Mouse (Mus musculus) CH12.LX (cell line): ENCODE results near the gene AI837181. TPM values are rescaled to one million over a fixed set of nuclear protein-coding genes. Genes with fewer than 3 reads are reported as not detected.

ENCODE experiments used
- DNase-seq: peaks from one replicate; pipeline ENCODE4 v3.0.0-alpha.2; 2013; ENCODE audit errors: extremely low read depth
- H3K27ac ChIP-seq: 2 replicates; pipeline ENCODE4 v1.5.1; 2012; ENCODE audit warnings: low read depth, mild to moderate bottlenecking, control low read depth, moderate library complexity; ENCODE audit not compliant: insufficient read depth
- H3K27me3 ChIP-seq: replicated peaks from 2 replicates; pipeline ENCODE3; 2012; ENCODE audit warnings: inconsistent platforms
- H3K36me3 ChIP-seq, 2 experiments: replicated peaks in 1 of 2; 2 replicates each; pipeline versions ENCODE3 to v1.6.1; 2012; ENCODE audit warnings: inconsistent platforms in 1 of 2, low read length in 1 of 2, mild to moderate bottlenecking in 1 of 2, mixed read lengths in 1 of 2, moderate library complexity in 1 of 2; ENCODE audit not compliant: control insufficient read depth in 1 of 2, insufficient read depth in 1 of 2
- H3K4me1 ChIP-seq, 2 experiments: 2 replicates each; pipeline ENCODE4 v1.6.1; 2012; ENCODE audit warnings: inconsistent platforms in 1 of 2, moderate library complexity in 1 of 2; ENCODE audit not compliant: insufficient read depth in 2 of 2, control insufficient read depth in 1 of 2
- H3K4me2 ChIP-seq: 2 replicates; pipeline ENCODE4 v1.6.1; 2012; ENCODE audit warnings: low read depth, mild to moderate bottlenecking, control low read depth; ENCODE audit not compliant: poor library complexity, insufficient read depth, severe bottlenecking
- H3K4me3 ChIP-seq, 3 experiments: fragments of 150-350 bp in 1 of 3; sonication (generic) in 1 of 3; replicated peaks in 1 of 3; 2 replicates each; pipeline versions ENCODE3 to v1.5.1; 2011 to 2012; ENCODE audit warnings: low read depth in 2 of 3, low read length in 2 of 3, mild to moderate bottlenecking in 2 of 3, moderate library complexity in 2 of 3, control low read depth in 1 of 3, improper control_type of control experiment in 1 of 3, inconsistent platforms in 1 of 3, mixed read lengths in 1 of 3; ENCODE audit not compliant: poor library complexity in 1 of 3
- H3K79me2 ChIP-seq: replicated peaks from 2 replicates; pipeline ENCODE4 v1.6.1; 2012; ENCODE audit warnings: mild to moderate bottlenecking, moderate library complexity; ENCODE audit not compliant: control insufficient read depth, poor library complexity, insufficient read depth, severe bottlenecking; ENCODE audit errors: extremely low read depth
- H3K9ac ChIP-seq: 2 replicates; pipeline ENCODE4 v1.6.1; 2012; ENCODE audit warnings: low read depth, mild to moderate bottlenecking, control low read depth, moderate library complexity; ENCODE audit not compliant: insufficient read depth
- H3K9me3 ChIP-seq: replicated peaks from 2 replicates; pipeline ENCODE3; 2012; ENCODE audit warnings: low read length, inconsistent platforms, mixed read lengths
- CHD1 ChIP-seq: IDR thresholded peaks from 2 replicates; pipeline ENCODE4 v1.6.1; 2012; ENCODE audit warnings: low read depth, low read length, improper control_type of control experiment, inconsistent platforms
- CHD2 ChIP-seq: IDR thresholded peaks from 2 replicates; pipeline ENCODE4 v1.6.1; 2011; ENCODE audit warnings: low read length, improper control_type of control experiment
- CTCF ChIP-seq, 2 experiments: IDR thresholded peaks in 1 of 2; conservative IDR thresholded peaks in 1 of 2; 2 replicates each; pipeline ENCODE4 v1.5.1; 2011 to 2012; ENCODE audit warnings: low read depth in 2 of 2, low read length in 2 of 2, improper control_type of control experiment in 1 of 2, inconsistent platforms in 1 of 2, mild to moderate bottlenecking in 1 of 2, moderate library complexity in 1 of 2
- E2F4 ChIP-seq: IDR thresholded peaks from 2 replicates; pipeline ENCODE4 v1.6.1; 2011; ENCODE audit warnings: low read depth, low read length, improper control_type of control experiment; ENCODE audit not compliant: insufficient replicate concordance
- HCFC1 ChIP-seq: IDR thresholded peaks from 2 replicates; pipeline ENCODE4 v1.6.1; 2012; ENCODE audit warnings: low read depth, mild to moderate bottlenecking, inconsistent platforms, low read length, improper control_type of control experiment
- JUN ChIP-seq: IDR thresholded peaks from 2 replicates; pipeline ENCODE4 v1.6.1; 2011; ENCODE audit warnings: low read depth, mild to moderate bottlenecking, low read length, improper control_type of control experiment, moderate library complexity; ENCODE audit not compliant: insufficient read depth
- KAT2A ChIP-seq: IDR thresholded peaks from 2 replicates; pipeline ENCODE4 v1.6.1; 2012; ENCODE audit warnings: low read length, improper control_type of control experiment, inconsistent platforms; ENCODE audit not compliant: insufficient replicate concordance
- MAFK ChIP-seq: IDR thresholded peaks from 2 replicates; pipeline ENCODE4 v1.6.1; 2011; ENCODE audit warnings: low read length, improper control_type of control experiment; ENCODE audit not compliant: insufficient replicate concordance
- MAZ ChIP-seq: IDR thresholded peaks from 2 replicates; pipeline ENCODE4 v1.6.1; 2012; ENCODE audit warnings: low read depth, mild to moderate bottlenecking, inconsistent platforms, low read length, improper control_type of control experiment, moderate library complexity
- MXI1 ChIP-seq: IDR thresholded peaks from 2 replicates; pipeline ENCODE4 v1.6.1; 2011; ENCODE audit warnings: mild to moderate bottlenecking, low read depth, low read length, improper control_type of control experiment
- MYC ChIP-seq: IDR thresholded peaks from 2 replicates; pipeline ENCODE4 v1.6.1; 2011; ENCODE audit warnings: low read depth, mild to moderate bottlenecking, improper control_type of control experiment, low read length
- NELFE ChIP-seq: IDR thresholded peaks from 2 replicates; pipeline ENCODE4 v1.6.1; 2011; ENCODE audit warnings: low read depth, low read length, improper control_type of control experiment
- NRF1 ChIP-seq: IDR thresholded peaks from 2 replicates; pipeline ENCODE4 v1.6.1; 2014; ENCODE audit warnings: low read depth, mild to moderate bottlenecking, inconsistent platforms, low read length, improper control_type of control experiment, moderate library complexity
- RAD21 ChIP-seq: IDR thresholded peaks from 2 replicates; pipeline ENCODE4 v1.6.1; 2011; ENCODE audit warnings: low read depth, mild to moderate bottlenecking, low read length, improper control_type of control experiment, moderate library complexity
- SIN3A ChIP-seq: IDR thresholded peaks from 2 replicates; pipeline ENCODE4 v1.6.1; 2012; ENCODE audit warnings: low read length, improper control_type of control experiment, inconsistent platforms
- SMC3 ChIP-seq: IDR thresholded peaks from 2 replicates; pipeline ENCODE4 v1.6.1; 2011; ENCODE audit warnings: low read depth, low read length, improper control_type of control experiment
- TBP ChIP-seq: conservative IDR thresholded peaks from 2 replicates; pipeline ENCODE4 v1.6.1; 2011; ENCODE audit warnings: low read depth, low read length, improper control_type of control experiment
- TCF12 ChIP-seq: IDR thresholded peaks from 2 replicates; pipeline ENCODE4 v1.6.1; 2014; ENCODE audit warnings: low read depth, mild to moderate bottlenecking, inconsistent platforms, low read length, improper control_type of control experiment
- ZC3H11A ChIP-seq: IDR thresholded peaks from 2 replicates; pipeline ENCODE4 v1.6.1; 2012; ENCODE audit warnings: low read depth, mild to moderate bottlenecking, inconsistent platforms, low read length, improper control_type of control experiment
- ZNF384 ChIP-seq: IDR thresholded peaks from 2 replicates; pipeline ENCODE4 v1.6.1; 2012; ENCODE audit warnings: low read depth, low read length, improper control_type of control experiment, inconsistent platforms
- dilution Hi-C: fragments of 300-500 bp; cut with MboI; formaldehyde crosslinking; loops from 2 replicates; pipeline ENCODE4 v1.14.3; 2020; ENCODE audit warnings: low sequenced_read_pairs; ENCODE audit not compliant: extremely low pct_unique_long_range_greater_than_20kb, extremely low pct_ligation_motif_present
- in situ Hi-C: fragments of 300-500 bp; cut with MboI; formaldehyde crosslinking; loops from 3 replicates; pipeline ENCODE4 v1.14.3; 2019; ENCODE audit warnings: low sequenced_read_pairs, low pct_ligation_motif_present, low pct_unique_long_range_greater_than_20kb, mixed read lengths
- polyA plus RNA-seq: library from polyadenylated mRNA; unstranded; fragments of >175 nt; gene quantifications from 2 replicates; pipeline ENCODE4 v1.2.1, GENCODE M21; 2012; ENCODE audit warnings: low read depth; ENCODE audit not compliant: insufficient read length
- total RNA-seq, 2 experiments: library from RNA; depleted of rRNA; stranded (reverse); fragments of 300-350 nt in 1 of 2; fragments of >200 nt in 1 of 2; gene quantifications; 2 replicates each; pipeline ENCODE4 v1.2.3; 2012 to 2014

Gene AI837181
- total and polyA plus RNA-seq, 3 experiments = 9.8 to 25.1 (median 22.0) TPM

- H3K4me2 ChIP-seq = 0 out of 2 replicates have a peak overlapping the region, but pooled peaks have one; percentile 24
- DNase-seq = peak; percentile 83
- TF ChIP-seq TCF12 (no peak), SMC3 (peak; percentile 41), ZNF384 (no peak), CHD1 (0 out of 2 replicates have a peak, but pooled peaks have one; percentile 28), NRF1 (no peak), MXI1 (peak; percentile 21), HCFC1 (peak; percentile 14; the same call in 1 of the 2 replicates), E2F4 (no peak), SIN3A (no peak), MAZ (no peak), KAT2A (no peak), MAFK (no peak), MYC (0 out of 2 replicates have a peak, but pooled peaks have one; percentile 14), RAD21 (peak; percentile 37), JUN (no peak), CHD2 (no peak), NELFE (no peak), CTCF (conservative IDR thresholded peaks at IDR 0.05 in 1 of 2, IDR thresholded peaks at IDR 0.05 in 1 of 2; ENCODE audit: low read depth in 2 of 2, low read length in 2 of 2) (peak; percentile 52 to 68), ZC3H11A (no peak), TBP (no peak)
- in situ Hi-C loops (no loop called here), dilution Hi-C loops (no loop called here)
- peak overlapping the region; percentile 63 to 83 (median 75) for H3K4me3 ChIP-seq
- no peaks in the 10 kb centered on the region for H3K9me3 ChIP-seq
- H3K79me2 ChIP-seq = no peaks in the 10 kb centered on the region
- H3K9ac ChIP-seq = peak overlapping the region; percentile 65
- peaks cover 0 to 6% of the 10 kb centered on the region in 2 experiments for H3K36me3 ChIP-seq
- peak overlapping the region; percentile 71 for H3K27ac ChIP-seq
- H3K4me1 ChIP-seq = peaks cover 9 to 26% of the 10 kb centered on the region in 2 experiments; a peak in 3 of 4 replicates
- no peaks in the 10 kb centered on the region for H3K27me3 ChIP-seq
These were observed 17.8 kb upstream of the AI837181 start for GRCm38 (mm10) chr19:5407133-5407532.
